Comparison of ENCODE assay signal across 10 mouse cellular contexts in genomic region chr14:34454282-34454681, GRCm38 (mm10). TPM values are rescaled to one million over a fixed set of nuclear protein-coding genes. Genes with fewer than 3 reads are reported as not detected.
DNase-seq lines count a peak whose midpoint lies in the region; ATAC-seq and TF ChIP-seq lines count a peak whose summit lies in the region.
"Had no signal": no experiment of that assay in that cellular context is flagged by ENCODE, and none has a peak within 500 bp of the region (broad histone marks: within the 10 kb centered on the region; RNA-seq: fewer than 3 reads in every experiment).

No protein-coding gene starts in this region.

- H3K27ac ChIP-seq in heart, embryonic 10.5 days = peak overlapping the region; percentile 71; the same call in 1 of the 2 replicates
- peak overlapping the region; percentile 81 for H3K27ac ChIP-seq in ES-Bruce4 (ENCODE audit: insufficient read depth, low read length)
- peak overlapping the region; percentile 75 for H3K27ac ChIP-seq in forebrain, embryonic 16.5 days (ENCODE audit: low read length)
- peak overlapping the region; percentile 89 for H3K27ac ChIP-seq in midbrain, embryonic 11.5 days (ENCODE audit: low read depth, low read length)

- no peak overlapping the region for H3K4me3 ChIP-seq in heart, embryonic 10.5 days
- no peak overlapping the region for H3K4me3 ChIP-seq in ES-Bruce4 (ENCODE audit: low read depth, low read length)
- no peak overlapping the region for H3K4me3 ChIP-seq in forebrain, embryonic 16.5 days (replicated peaks; ENCODE audit: low read length)
- H3K4me3 ChIP-seq in midbrain, embryonic 11.5 days (ENCODE audit: low read depth, low read length) = no peak overlapping the region

- peak overlapping the region; percentile 34; the same call in 1 of the 2 replicates for H3K4me2 ChIP-seq in forebrain, embryonic 16.5 days (ENCODE audit: low read length)
- no peak overlapping the region; the same call in 1 of the 2 replicates for H3K4me2 ChIP-seq in midbrain, embryonic 11.5 days

- no peak for TF ChIP-seq CTCF in ES-Bruce4 (IDR thresholded peaks at IDR 0.05; ENCODE audit: low read depth, low read length)

- H3K36me3 ChIP-seq in heart, embryonic 10.5 days = peaks cover 14% of the 10 kb centered on the region; the same call in 1 of the 2 replicates
- peaks cover 3% of the 10 kb centered on the region; the same call in 1 of the 2 replicates for H3K36me3 ChIP-seq in ES-Bruce4 (ENCODE audit: control insufficient read depth, insufficient read depth, low read length, poor library complexity, severe bottlenecking)
- no peaks in the 10 kb centered on the region for H3K36me3 ChIP-seq in forebrain, embryonic 16.5 days (ENCODE audit: control insufficient read depth, insufficient read depth)
- no peaks in the 10 kb centered on the region for H3K36me3 ChIP-seq in midbrain, embryonic 11.5 days (ENCODE audit: control insufficient read depth, insufficient read depth, low read length)

- peaks cover 25% of the 10 kb centered on the region for H3K4me1 ChIP-seq in heart, embryonic 10.5 days
- H3K4me1 ChIP-seq in ES-Bruce4 (ENCODE audit: control insufficient read depth, insufficient read depth, low read length) = peaks cover 7% of the 10 kb centered on the region
- peaks cover 12% of the 10 kb centered on the region for H3K4me1 ChIP-seq in forebrain, embryonic 16.5 days (replicated peaks; ENCODE audit: control insufficient read depth, insufficient read depth, low read length)
- H3K4me1 ChIP-seq in midbrain, embryonic 11.5 days (ENCODE audit: control insufficient read depth, insufficient read depth, low read length) = peaks cover 23% of the 10 kb centered on the region

- H3K27me3 ChIP-seq in heart, embryonic 10.5 days (ENCODE audit: insufficient read depth, poor library complexity, severe bottlenecking) = no peaks in the 10 kb centered on the region
- H3K27me3 ChIP-seq in ES-Bruce4 (ENCODE audit: control insufficient read depth, insufficient read depth, low read length, poor library complexity, severe bottlenecking) = no peaks in the 10 kb centered on the region
- H3K27me3 ChIP-seq in forebrain, embryonic 16.5 days (replicated peaks; ENCODE audit: control insufficient read depth, insufficient read depth, low read length) = no peaks in the 10 kb centered on the region
- no peaks in the 10 kb centered on the region for H3K27me3 ChIP-seq in midbrain, embryonic 11.5 days (ENCODE audit: control insufficient read depth, insufficient read depth, low read length)

- no peaks in the 10 kb centered on the region for H3K9me3 ChIP-seq in heart, embryonic 10.5 days
- H3K9me3 ChIP-seq in ES-Bruce4 (replicated peaks; ENCODE audit: control insufficient read depth, insufficient read depth, low read length, poor library complexity, severe bottlenecking) = no peaks in the 10 kb centered on the region
- H3K9me3 ChIP-seq in forebrain, embryonic 16.5 days (ENCODE audit: control insufficient read depth, low read length) = no peaks in the 10 kb centered on the region
- no peaks in the 10 kb centered on the region for H3K9me3 ChIP-seq in midbrain, embryonic 11.5 days (ENCODE audit: control insufficient read depth, low read length)

- DNase-seq in heart, embryonic 10.5 days (ENCODE audit: low spot score) = no peak
- no peak for DNase-seq in heart, postnatal 14 days
- peak; percentile 86 for DNase-seq in midbrain, embryonic 11.5 days (ENCODE audit: low spot score, missing footprints)
- no peak for DNase-seq in retina, postnatal 1 day
- no peak for DNase-seq in thymus, postnatal 14 days
- DNase-seq: B cell, adult 2 months; lung, postnatal 14 days had no signal

- no peak for TF ChIP-seq EP300 in ES-Bruce4 (IDR thresholded peaks at IDR 0.05; ENCODE audit: insufficient read depth, low read depth, low read length)

- no peak for ATAC-seq in forebrain, embryonic 16.5 days
- ATAC-seq in midbrain, embryonic 11.5 days (ENCODE audit: low FRiP score) = peak; percentile 31; the same call in 1 of the 2 replicates
- no peak for ATAC-seq in cerebellum, adult (ENCODE audit: insufficient number of reproducible peaks, low FRiP score, low TSS enrichment)

- 69% methylated on average over 3 of the region's 3 CpGs for WGBS in heart, embryonic 10.5 days
- WGBS in forebrain, embryonic 16.5 days = 38% methylated on average over 3 of the region's 3 CpGs
- 45% methylated on average over 3 of the region's 3 CpGs for WGBS in midbrain, embryonic 11.5 days

- H3K9ac ChIP-seq in ES-Bruce4 (ENCODE audit: low read depth, poor library complexity, severe bottlenecking) = no peak overlapping the region
- H3K9ac ChIP-seq in forebrain, embryonic 16.5 days (replicated peaks; ENCODE audit: low read depth, low read length) = no peak overlapping the region
- no peak overlapping the region for H3K9ac ChIP-seq in midbrain, embryonic 11.5 days (ENCODE audit: low read length)

- no peak for TF ChIP-seq POLR2A in ES-Bruce4 (IDR thresholded peaks at IDR 0.05; ENCODE audit: insufficient read depth, low read length)

- intact Hi-C loops in heart, postnatal 14 days (cut with DNase I) = no loop called here

RNA-seq across cellular contexts. Expression of gene Bmpr1a, which starts 48.9 kb away (rescaled TPM):
- 48.0 and 48.9 TPM in 2 replicates for polyA plus RNA-seq in heart, embryonic 10.5 days (2016; fragmentation: Nextera tagmentation; extraction: Ambion mirVana)
- total RNA-seq in heart, postnatal 14 days (2021) = 10 to 100 TPM; 73.6 to 77.2 TPM
- 75.3 and 75.4 TPM in 2 replicates for polyA plus RNA-seq in ES-Bruce4 (2011; ENCODE audit: insufficient read depth, insufficient read length, low read depth, missing spikeins)
- polyA plus RNA-seq in forebrain, embryonic 16.5 days (2015; fragmentation: Nextera tagmentation; extraction: Ambion mirVana) = 21.1 and 25.2 TPM in 2 replicates
- 44.4 and 49.8 TPM in 2 replicates for polyA plus RNA-seq in midbrain, embryonic 11.5 days (2014; fragmentation: Nextera tagmentation; extraction: Ambion mirVana)
